Mouse (Mus musculus) CH12.LX (cell line): ENCODE results near the gene Hfm1.

Experiments
- CHD1 ChIP-seq: IDR thresholded peaks from 2 replicates; pipeline ENCODE4 v1.6.1; 2012; ENCODE audit warnings: low read depth, low read length, improper control_type of control experiment, inconsistent platforms
- CHD2 ChIP-seq: IDR thresholded peaks from 2 replicates; pipeline ENCODE4 v1.6.1; 2011; ENCODE audit warnings: low read length, improper control_type of control experiment
- CTCF ChIP-seq, 2 experiments: IDR thresholded peaks in 1 of 2; conservative IDR thresholded peaks in 1 of 2; 2 replicates each; pipeline ENCODE4 v1.5.1; 2011 to 2012; ENCODE audit warnings: low read depth in 2 of 2, low read length in 2 of 2, improper control_type of control experiment in 1 of 2, inconsistent platforms in 1 of 2, mild to moderate bottlenecking in 1 of 2, moderate library complexity in 1 of 2
- ETS1 ChIP-seq: conservative IDR thresholded peaks from 2 replicates; pipeline ENCODE4 v1.6.1; 2012; ENCODE audit warnings: low read depth, mild to moderate bottlenecking, inconsistent platforms, low read length, improper control_type of control experiment, moderate library complexity
- MAFK ChIP-seq: IDR thresholded peaks from 2 replicates; pipeline ENCODE4 v1.6.1; 2011; ENCODE audit warnings: low read length, improper control_type of control experiment; ENCODE audit not compliant: insufficient replicate concordance
- MAX ChIP-seq: IDR thresholded peaks from 2 replicates; pipeline ENCODE4 v1.6.1; 2011; ENCODE audit warnings: low read length, improper control_type of control experiment
- POLR2A ChIP-seq: IDR thresholded peaks from 2 replicates; pipeline ENCODE4 v1.6.1; 2011; ENCODE audit warnings: low read depth, mild to moderate bottlenecking, improper control_type of control experiment, low read length
- RCOR1 ChIP-seq: conservative IDR thresholded peaks from 2 replicates; pipeline ENCODE4 v1.6.1; 2012; ENCODE audit warnings: low read depth, mild to moderate bottlenecking, inconsistent platforms, low read length, improper control_type of control experiment
- USF2 ChIP-seq: conservative IDR thresholded peaks from 2 replicates; pipeline ENCODE4 v1.6.1; 2011; ENCODE audit warnings: low read depth, low read length, improper control_type of control experiment

DNA sequence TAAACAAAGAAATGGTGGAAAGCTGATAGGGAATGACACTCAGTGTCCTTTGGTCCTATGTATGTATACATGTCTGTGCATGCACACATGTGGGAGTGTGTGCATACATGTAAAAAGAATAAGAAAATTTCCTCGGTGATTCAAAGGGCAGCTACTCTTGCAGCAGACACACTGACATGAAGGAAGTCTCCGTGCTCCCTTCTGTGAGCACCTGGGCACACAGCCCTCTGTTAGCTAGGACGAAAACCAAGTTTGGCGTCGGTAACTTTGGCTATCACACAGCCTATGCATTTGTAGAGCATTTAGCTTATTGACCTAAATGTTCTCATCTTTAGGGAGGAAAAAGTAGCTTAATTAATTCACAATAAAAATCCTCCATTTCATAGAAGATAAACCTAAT is 101.4 kb downstream of the Hfm1 start:
- TF ChIP-seq CTCF (conservative IDR thresholded peaks at IDR 0.05 in 1 of 2, IDR thresholded peaks at IDR 0.05 in 1 of 2; ENCODE audit: low read depth in 2 of 2, low read length in 2 of 2) (no peak), POLR2A (no peak), CHD2 (no peak), ETS1 (no peak), CHD1 (no peak), MAFK (no peak), USF2 (no peak), RCOR1 (no peak), MAX (no peak)
